Mouse (Mus musculus): ENCODE measurements around the gene Ank.

DNA sequence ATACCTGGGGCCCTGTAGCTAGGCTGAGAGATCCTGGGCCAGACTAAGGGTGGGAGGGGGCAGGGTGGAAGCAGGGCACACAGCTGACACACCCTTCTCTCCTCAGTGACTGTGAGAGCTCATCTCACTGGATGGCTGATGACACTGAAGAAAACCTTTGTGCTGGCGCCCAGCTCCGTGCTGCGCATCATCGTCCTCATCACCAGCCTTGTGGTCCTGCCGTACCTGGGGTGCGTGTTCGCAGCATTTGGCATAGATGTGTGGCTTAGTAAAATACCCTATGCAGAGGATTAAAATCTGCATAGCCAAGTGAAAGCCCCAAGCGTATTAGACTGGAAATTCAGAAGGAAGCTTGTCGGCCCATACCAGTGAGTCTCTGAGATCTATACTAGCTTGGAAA, 124.3 kb downstream of the Ank start:
- no peak for TF ChIP-seq ZNF384 (IDR thresholded peaks at IDR 0.05; ENCODE audit: low read depth, low read length)
- no peak for TF ChIP-seq MAFK (IDR thresholded peaks at IDR 0.05; ENCODE audit: insufficient read depth, low read depth, low read length)
- TF ChIP-seq ZC3H11A (IDR thresholded peaks at IDR 0.05; ENCODE audit: borderline replicate concordance, low read depth, low read length) = no peak
- no peak for TF ChIP-seq HCFC1 (IDR thresholded peaks at IDR 0.05; ENCODE audit: borderline replicate concordance, insufficient read depth, low read length)

Measured in ES-E14 (cell line).